In the genomic region with DNA sequence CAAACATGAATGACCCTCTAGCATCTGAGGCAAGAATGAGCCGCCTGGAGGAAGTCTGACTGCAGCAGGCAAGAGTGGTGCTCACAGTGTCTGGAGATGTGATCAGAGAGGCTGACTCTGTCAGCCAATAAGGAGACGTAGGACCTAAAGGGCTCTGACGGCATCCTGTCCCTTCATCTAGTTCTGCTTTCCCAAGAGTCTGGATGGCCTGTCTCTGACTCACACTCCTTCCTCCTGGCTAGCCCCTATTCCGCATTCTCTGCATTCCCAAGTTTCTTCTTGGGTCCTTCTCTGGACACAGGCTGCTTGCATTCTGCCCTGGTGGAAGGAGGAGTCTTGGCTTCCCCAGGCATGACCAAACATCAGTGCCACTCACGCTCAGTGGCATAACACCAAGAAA, we compare ENCODE assay signal across 9 mouse cellular contexts. TPM values are rescaled to one million over a fixed set of nuclear protein-coding genes. Genes with fewer than 3 reads are reported as not detected.
DNase-seq lines count a peak whose midpoint lies in the region; ATAC-seq and TF ChIP-seq lines count a peak whose summit lies in the region.
"Had no signal": no experiment of that assay in that cellular context is flagged by ENCODE, and none has a peak within 500 bp of the region (broad histone marks: within the 10 kb centered on the region; RNA-seq: fewer than 3 reads in every experiment).

No protein-coding gene starts in this region.

- 0 out of 2 replicates have a peak, but pooled peaks have one; percentile 36 for TF ChIP-seq EP300 in heart, adult 2 months (IDR thresholded peaks at IDR 0.05; ENCODE audit: insufficient read depth, low read depth, low read length)

- no peaks in the 10 kb centered on the region for H3K79me2 ChIP-seq in heart, adult 2 months (replicated peaks; ENCODE audit: control insufficient read depth, insufficient read depth, low read length)
- H3K79me2 ChIP-seq in macrophage (ENCODE audit: inconsistent target) = no peaks in the 10 kb centered on the region

- 0 out of 2 replicates have a peak, but pooled peaks have one; percentile 31 for ATAC-seq in kidney, embryonic 15.5 days (replicated peaks; ENCODE audit: low FRiP score)
- no peak for ATAC-seq in hindbrain, embryonic 14.5 days (ENCODE audit: low FRiP score)

- H3K27me3 ChIP-seq in heart, adult 2 months (ENCODE audit: control insufficient read depth, insufficient read depth, low read length) = no peaks in the 10 kb centered on the region
- H3K27me3 ChIP-seq in kidney, embryonic 15.5 days = no peaks in the 10 kb centered on the region
- H3K27me3 ChIP-seq in hindbrain, embryonic 14.5 days (ENCODE audit: control insufficient read depth, insufficient read depth, low read length) = no peaks in the 10 kb centered on the region

- intact Hi-C loops in gastrocnemius, adult 2 months (cut with DNase I) = no loop called here
- intact Hi-C loops in gastrocnemius, postnatal 36 days (cut with DNase I) = no loop called here
- intact Hi-C loops in heart, adult 2 months (cut with DNase I) = no loop called here

- H3K4me3 ChIP-seq in gastrocnemius, adult 2 months = no peak overlapping the region
- no peak overlapping the region for H3K4me3 ChIP-seq in heart, adult 2 months
- H3K4me3 ChIP-seq in kidney, embryonic 15.5 days (replicated peaks) = no peak overlapping the region
- no peak overlapping the region for H3K4me3 ChIP-seq in macrophage (ENCODE audit: inconsistent target)
- H3K4me3 ChIP-seq in hindbrain, embryonic 14.5 days (replicated peaks; ENCODE audit: low read length) = no peak overlapping the region

- WGBS in heart, adult 2 months = 36% methylated on average over 5 of the region's 5 CpGs
- WGBS in kidney, embryonic 15.5 days = 31% methylated on average over 5 of the region's 5 CpGs
- 23% methylated on average over 5 of the region's 5 CpGs for WGBS in macrophage (ENCODE audit: missing documents)
- WGBS in hindbrain, embryonic 14.5 days = 72% methylated on average over 5 of the region's 5 CpGs

- H3K9me3 ChIP-seq in kidney, embryonic 15.5 days (replicated peaks) = no peaks in the 10 kb centered on the region
- no peaks in the 10 kb centered on the region for H3K9me3 ChIP-seq in hindbrain, embryonic 14.5 days (ENCODE audit: control insufficient read depth, low read length)

- H3K4me1 ChIP-seq in heart, adult 2 months (ENCODE audit: control insufficient read depth, insufficient read depth, low read length) = peaks cover 28% of the 10 kb centered on the region
- peaks cover 40% of the 10 kb centered on the region for H3K4me1 ChIP-seq in kidney, embryonic 15.5 days
- H3K4me1 ChIP-seq in hindbrain, embryonic 14.5 days (replicated peaks; ENCODE audit: control insufficient read depth, insufficient read depth, low read length) = no peaks in the 10 kb centered on the region

- TF ChIP-seq CTCF in gastrocnemius, adult 2 months (IDR thresholded peaks at IDR 0.05) = no peak
- TF ChIP-seq CTCF in heart, adult 2 months (IDR thresholded peaks at IDR 0.05) = no peak

- H3K9ac ChIP-seq in heart, adult 2 months (ENCODE audit: low read depth, low read length) = no peak overlapping the region
- no peak overlapping the region for H3K9ac ChIP-seq in kidney, embryonic 15.5 days
- no peak overlapping the region for H3K9ac ChIP-seq in hindbrain, embryonic 14.5 days

- H3K36me3 ChIP-seq in heart, adult 2 months (ENCODE audit: control insufficient read depth, insufficient read depth, low read length) = no peaks in the 10 kb centered on the region
- no peaks in the 10 kb centered on the region for H3K36me3 ChIP-seq in kidney, embryonic 15.5 days
- no peaks in the 10 kb centered on the region for H3K36me3 ChIP-seq in macrophage (ENCODE audit: inconsistent target)
- H3K36me3 ChIP-seq in hindbrain, embryonic 14.5 days (replicated peaks; ENCODE audit: control insufficient read depth, insufficient read depth) = no peaks in the 10 kb centered on the region

- no peak for TF ChIP-seq POLR2A in heart, adult 2 months (IDR thresholded peaks at IDR 0.05; ENCODE audit: insufficient read depth, low read depth, low read length)

- peak; percentile 35 for DNase-seq in gastrocnemius, adult 2 months
- no peak for DNase-seq in gastrocnemius, postnatal 36 days
- DNase-seq in heart, adult 2 months = peak in 1 of 2 experiments; percentile 49
- DNase-seq in cerebellum, adult 9-10 months = no peak
- DNase-seq in hindbrain, embryonic 14.5 days (ENCODE audit: low spot score) = no peak
- DNase-seq in urinary bladder, postnatal 10 days (ENCODE audit: low spot score) = no peak
- DNase-seq: cerebellum, adult 11-12 months had no signal

- H3K27ac ChIP-seq in gastrocnemius, adult 2 months = peak overlapping the region; percentile 94
- peak overlapping the region; percentile 44 for H3K27ac ChIP-seq in heart, adult 2 months
- peak overlapping the region; percentile 74 for H3K27ac ChIP-seq in kidney, embryonic 15.5 days
- 0 out of 2 replicates have a peak overlapping the region, but pooled peaks have one; percentile 7 for H3K27ac ChIP-seq in macrophage
- no peak overlapping the region for H3K27ac ChIP-seq in hindbrain, embryonic 14.5 days

- H3K4me2 ChIP-seq in kidney, embryonic 15.5 days = no peak overlapping the region
- no peak overlapping the region for H3K4me2 ChIP-seq in hindbrain, embryonic 14.5 days (replicated peaks)

RNA-seq across cellular contexts. Expression of a gene that starts 7.8 kb away (rescaled TPM):
- total RNA-seq in gastrocnemius, adult 2 months (2021) = 1 to 10 TPM; 2.5 to 2.8 TPM
- 1 to 10 TPM; 2.8 to 7.5 TPM for total RNA-seq in gastrocnemius, postnatal 36 days (2021)
- total RNA-seq in heart, adult 2 months (2021) = 10 to 100 TPM; 24.0 to 29.6 TPM
- 21.9 and 41.8 TPM in 2 replicates for polyA plus RNA-seq in heart, adult 2 months (2012; rRNA removed)
- 0.45 and 0.48 TPM in 2 replicates for polyA plus RNA-seq in kidney, embryonic 15.5 days (2015; fragmentation: Nextera tagmentation; extraction: Ambion mirVana)
- 100 to 1,000 TPM in 3 of 26 experiments, 10 to 100 TPM in 9, 1 to 10 TPM in 8, under 1 TPM in 5, not detected in 1; 0.42 to 145 (median 9.2) TPM for total RNA-seq in macrophage (2018; cell fraction: chromatin; rRNA removed)
- total RNA-seq in macrophage (2018; cell fraction: cytosol; rRNA removed) = 100 to 1,000 TPM in 1 of 26 experiments, 10 to 100 TPM in 6, 1 to 10 TPM in 8, under 1 TPM in 11; 0.29 to 121 (median 1.2) TPM
- total RNA-seq in macrophage (2018; cell fraction: nucleus; rRNA removed) = 100 to 1,000 TPM in 3 of 26 experiments, 10 to 100 TPM in 12, 1 to 10 TPM in 8, under 1 TPM in 3; 0.55 to 161 (median 14.6) TPM
- polyA plus RNA-seq in macrophage (2018) = 0.69 to 5.1 TPM (median 0.75 TPM) in 3 replicates
- polyA plus RNA-seq in hindbrain, embryonic 14.5 days (2014; fragmentation: Nextera tagmentation; extraction: Ambion mirVana) = 0.25 TPM in 2 replicates

RNA-seq across cellular contexts. Expression of a gene that starts 33.9 kb away (rescaled TPM):
- total RNA-seq in gastrocnemius, adult 2 months (2021) = 10 to 100 TPM; 12.4 to 19.2 TPM
- 10 to 100 TPM; 14.6 to 16.8 TPM for total RNA-seq in gastrocnemius, postnatal 36 days (2021)
- total RNA-seq in heart, adult 2 months (2021) = 10 to 100 TPM; 33.9 to 36.8 TPM
- polyA plus RNA-seq in heart, adult 2 months (2012; rRNA removed) = 23.4 and 38.6 TPM in 2 replicates
- polyA plus RNA-seq in kidney, embryonic 15.5 days (2015; fragmentation: Nextera tagmentation; extraction: Ambion mirVana) = 181 and 194 TPM in 2 replicates
- 10 to 100 TPM in 23 of 26 experiments, 1 to 10 TPM in 3; 6.2 to 49.3 (median 23.6) TPM for total RNA-seq in macrophage (2018; cell fraction: chromatin; rRNA removed)
- 100 to 1,000 TPM in 6 of 26 experiments, 10 to 100 TPM in 20; 72.4 to 109 (median 91.0) TPM for total RNA-seq in macrophage (2018; cell fraction: cytosol; rRNA removed)
- total RNA-seq in macrophage (2018; cell fraction: nucleus; rRNA removed) = 10 to 100 TPM; 14.8 to 81.5 (median 43.1) TPM
- 120 to 219 TPM (median 131 TPM) in 3 replicates for polyA plus RNA-seq in macrophage (2018)
- 192 and 201 TPM in 2 replicates for polyA plus RNA-seq in hindbrain, embryonic 14.5 days (2014; fragmentation: Nextera tagmentation; extraction: Ambion mirVana)

RNA-seq across cellular contexts. Expression of a gene that starts 36.2 kb away (rescaled TPM):
- 1 to 10 TPM; 7.5 to 9.3 TPM for total RNA-seq in gastrocnemius, adult 2 months (2021)
- total RNA-seq in gastrocnemius, postnatal 36 days (2021) = 1 to 10 TPM; 7.0 to 8.0 TPM
- 10 to 100 TPM; 19.0 to 22.2 TPM for total RNA-seq in heart, adult 2 months (2021)
- 6.9 and 7.5 TPM in 2 replicates for polyA plus RNA-seq in heart, adult 2 months (2012; rRNA removed)
- polyA plus RNA-seq in kidney, embryonic 15.5 days (2015; fragmentation: Nextera tagmentation; extraction: Ambion mirVana) = 7.9 and 9.0 TPM in 2 replicates
- total RNA-seq in macrophage (2018; cell fraction: chromatin; rRNA removed) = 100 to 1,000 TPM in 8 of 26 experiments, 10 to 100 TPM in 18; 32.4 to 158 (median 81.4) TPM
- 10 to 100 TPM; 14.6 to 29.0 (median 20.0) TPM for total RNA-seq in macrophage (2018; cell fraction: cytosol; rRNA removed)
- total RNA-seq in macrophage (2018; cell fraction: nucleus; rRNA removed) = 100 to 1,000 TPM in 3 of 26 experiments, 10 to 100 TPM in 23; 38.7 to 128 (median 70.5) TPM
- polyA plus RNA-seq in macrophage (2018) = 12.2 to 19.7 TPM (median 16.6 TPM) in 3 replicates
- 3.3 and 3.9 TPM in 2 replicates for polyA plus RNA-seq in hindbrain, embryonic 14.5 days (2014; fragmentation: Nextera tagmentation; extraction: Ambion mirVana)

RNA-seq across cellular contexts. Expression of a gene that starts 53.7 kb away (rescaled TPM):
- not detected for total RNA-seq in gastrocnemius, adult 2 months (2021)
- total RNA-seq in gastrocnemius, postnatal 36 days (2021) = not detected
- not detected for total RNA-seq in heart, adult 2 months (2021)
- 0.06 TPM in 2 replicates for polyA plus RNA-seq in heart, adult 2 months (2012; rRNA removed)
- 0.10 and 0.55 TPM in 2 replicates for polyA plus RNA-seq in kidney, embryonic 15.5 days (2015; fragmentation: Nextera tagmentation; extraction: Ambion mirVana)
- under 1 TPM in 2 of 26 experiments, not detected in 24; 0.21 to 0.38 TPM for total RNA-seq in macrophage (2018; cell fraction: chromatin; rRNA removed)
- total RNA-seq in macrophage (2018; cell fraction: cytosol; rRNA removed) = under 1 TPM in 14 of 26 experiments, not detected in 12; 0.05 to 0.44 (median 0.15) TPM
- total RNA-seq in macrophage (2018; cell fraction: nucleus; rRNA removed) = under 1 TPM in 10 of 26 experiments, not detected in 16; 0.32 to 0.77 (median 0.43) TPM
- polyA plus RNA-seq in macrophage (2018) = not detected in 3 replicates
- 7.0 and 9.7 TPM in 2 replicates for polyA plus RNA-seq in hindbrain, embryonic 14.5 days (2014; fragmentation: Nextera tagmentation; extraction: Ambion mirVana)
